In the genomic region with DNA sequence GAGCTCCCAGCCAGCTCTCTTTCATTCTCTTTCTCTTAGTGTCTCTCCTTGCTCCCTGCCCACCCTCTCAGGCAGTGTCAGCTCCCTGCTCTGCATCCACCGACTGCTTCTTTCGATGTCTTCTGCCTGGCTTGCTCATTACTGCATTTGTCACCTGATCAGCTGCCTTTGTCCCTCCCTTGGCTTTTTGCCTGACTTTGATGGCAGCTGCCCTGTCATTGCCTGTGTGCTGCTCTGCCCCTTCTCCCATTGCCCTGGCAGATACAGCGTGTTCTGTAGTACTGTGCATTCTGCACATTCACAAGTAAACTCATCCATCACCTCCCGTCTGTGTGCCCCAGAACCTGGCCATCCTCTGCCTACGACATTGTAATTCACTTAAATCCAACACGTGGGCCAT, we compare ENCODE assay signal across 8 mouse cellular contexts. TPM values are rescaled to one million over a fixed set of nuclear protein-coding genes. Genes with fewer than 3 reads are reported as not detected.
A peak's percentile ranks its signal among the peaks of the same experiment; 100 is the strongest.
DNase-seq lines count a peak whose midpoint lies in the region; ATAC-seq and TF ChIP-seq lines count a peak whose summit lies in the region.

No protein-coding gene starts in this region.

- ATAC-seq in lung, embryonic 14.5 days (ENCODE audit: insufficient read depth): no peak
- no peak for ATAC-seq in lung, postnatal 0 days
- no peak for ATAC-seq in heart, embryonic 12.5 days (ENCODE audit: insufficient number of reproducible peaks, low FRiP score)
- no peak for ATAC-seq in monocyte, adult 5-6 weeks (replicated peaks; ENCODE audit: insufficient number of reproducible peaks, low FRiP score, low TSS enrichment, poor library complexity, severe bottlenecking)
- no peak for ATAC-seq in liver, embryonic 12.5 days

- H3K4me3 ChIP-seq in lung, embryonic 14.5 days (ENCODE audit: low read depth, low read length): no peak overlapping the region
- H3K4me3 ChIP-seq in lung, postnatal 0 days (ENCODE audit: low read depth, low read length): no peak overlapping the region
- no peak overlapping the region for H3K4me3 ChIP-seq in heart, embryonic 12.5 days
- H3K4me3 ChIP-seq in liver, embryonic 12.5 days: no peak overlapping the region

- no peak overlapping the region for H3K4me2 ChIP-seq in lung, embryonic 14.5 days
- no peak overlapping the region for H3K4me2 ChIP-seq in lung, postnatal 0 days (replicated peaks; ENCODE audit: low read depth, low read length)
- 0 out of 2 replicates have a peak overlapping the region, but pooled peaks have one; percentile 19 for H3K4me2 ChIP-seq in heart, embryonic 12.5 days
- no peak overlapping the region for H3K4me2 ChIP-seq in liver, embryonic 12.5 days

- TF ChIP-seq EP300 in lung, postnatal 0 days (IDR thresholded peaks at IDR 0.05): no peak

- no peaks in the 10 kb centered on the region; the same call in 1 of the 2 replicates for H3K4me1 ChIP-seq in lung, embryonic 14.5 days (ENCODE audit: insufficient read depth)
- H3K4me1 ChIP-seq in lung, postnatal 0 days (ENCODE audit: insufficient read depth, low read depth, low read length): no peaks in the 10 kb centered on the region
- H3K4me1 ChIP-seq in heart, embryonic 12.5 days (replicated peaks): peaks cover 35% of the 10 kb centered on the region
- H3K4me1 ChIP-seq in liver, embryonic 12.5 days: peaks cover 27% of the 10 kb centered on the region

- H3K27me3 ChIP-seq in lung, embryonic 14.5 days (ENCODE audit: insufficient read depth, low read length): no peaks in the 10 kb centered on the region
- H3K27me3 ChIP-seq in lung, postnatal 0 days (replicated peaks; ENCODE audit: insufficient read depth, low read length): no peaks in the 10 kb centered on the region
- H3K27me3 ChIP-seq in heart, embryonic 12.5 days (replicated peaks): no peaks in the 10 kb centered on the region
- no peaks in the 10 kb centered on the region for H3K27me3 ChIP-seq in liver, embryonic 12.5 days (replicated peaks)

- no peaks in the 10 kb centered on the region for H3K36me3 ChIP-seq in lung, embryonic 14.5 days (ENCODE audit: insufficient read depth)
- H3K36me3 ChIP-seq in lung, postnatal 0 days (ENCODE audit: insufficient read depth, low read length): no peaks in the 10 kb centered on the region
- H3K36me3 ChIP-seq in heart, embryonic 12.5 days: peaks cover 3% of the 10 kb centered on the region; the same call in 1 of the 2 replicates
- no peaks in the 10 kb centered on the region for H3K36me3 ChIP-seq in liver, embryonic 12.5 days

- H3K27ac ChIP-seq in lung, embryonic 14.5 days (ENCODE audit: low read depth): no peak overlapping the region
- H3K27ac ChIP-seq in lung, postnatal 0 days (ENCODE audit: low read length): no peak overlapping the region
- peak overlapping the region; percentile 10; the same call in 1 of the 2 replicates for H3K27ac ChIP-seq in heart, embryonic 12.5 days (ENCODE audit: poor library complexity, severe bottlenecking)
- H3K27ac ChIP-seq in liver, embryonic 12.5 days: no peak overlapping the region

- no peak overlapping the region for H3K9ac ChIP-seq in lung, embryonic 14.5 days
- no peak overlapping the region for H3K9ac ChIP-seq in lung, postnatal 0 days (replicated peaks; ENCODE audit: low read depth)
- H3K9ac ChIP-seq in heart, embryonic 12.5 days: 0 out of 2 replicates have a peak overlapping the region, but pooled peaks have one; percentile 17
- H3K9ac ChIP-seq in liver, embryonic 12.5 days: no peak overlapping the region

- 47% methylated on average over 6 of the region's 6 CpGs for WGBS in lung, embryonic 14.5 days
- 54% methylated on average over 6 of the region's 6 CpGs for WGBS in lung, postnatal 0 days
- WGBS in heart, embryonic 12.5 days: 43% methylated on average over 6 of the region's 6 CpGs
- 57% methylated on average over 6 of the region's 6 CpGs for WGBS in liver, embryonic 12.5 days (ENCODE audit: insufficient replicate concordance)

- no peaks in the 10 kb centered on the region for H3K9me3 ChIP-seq in lung, embryonic 14.5 days (ENCODE audit: low read depth, low read length)
- H3K9me3 ChIP-seq in lung, postnatal 0 days (ENCODE audit: low read length): no peaks in the 10 kb centered on the region
- no peaks in the 10 kb centered on the region for H3K9me3 ChIP-seq in heart, embryonic 12.5 days (replicated peaks)
- H3K9me3 ChIP-seq in liver, embryonic 12.5 days (replicated peaks): no peaks in the 10 kb centered on the region

- peak; percentile 27 for DNase-seq in lung, embryonic 14.5 days
- DNase-seq in lung, postnatal 0 days (ENCODE audit: low spot score): no peak
- peak; percentile 67 to 74 for DNase-seq in cerebellum, postnatal 25 days
- DNase-seq in layer of hippocampus, postnatal 14 days (ENCODE audit: low spot score in 2 of 2): peak; percentile 41 to 67
- DNase-seq in neural tube, embryonic 10.5 days (ENCODE audit: extremely low spot score, low spot score): peak; percentile 15

- no peak for TF ChIP-seq CTCF in lung, embryonic 14.5 days (IDR thresholded peaks at IDR 0.05; ENCODE audit: low read depth)
- TF ChIP-seq CTCF in lung, postnatal 0 days (IDR thresholded peaks at IDR 0.05): no peak

RNA-seq across cellular contexts. Expression of gene Ptpra, which starts 46.0 kb away (rescaled TPM):
- polyA plus RNA-seq in lung, embryonic 14.5 days (2014; fragmentation: Nextera tagmentation; extraction: Ambion mirVana): 91.5 and 99.3 TPM in 2 replicates
- 46.1 and 52.1 TPM in 2 replicates for polyA plus RNA-seq in lung, postnatal 0 days (2015; fragmentation: Nextera tagmentation; extraction: Ambion mirVana)
- polyA plus RNA-seq in heart, embryonic 12.5 days (2016; fragmentation: Nextera tagmentation; extraction: Ambion mirVana): 86.1 and 86.3 TPM in 2 replicates
- 100 to 1,000 TPM; 307 to 312 TPM for total RNA-seq in layer of hippocampus, postnatal 14 days (2021)
- 103 to 177 TPM (median 151 TPM) in 3 replicates for total RNA-seq in monocyte, adult 5-6 weeks (2017)
- 51.3 and 57.7 TPM in 2 replicates for polyA plus RNA-seq in liver, embryonic 12.5 days (2016; fragmentation: Nextera tagmentation; extraction: Ambion mirVana)
